Mouse (Mus musculus) CH12.LX (cell line): ENCODE measurements around the gene 1110017D15Rik. TPM values are rescaled to one million over a fixed set of nuclear protein-coding genes. Genes with fewer than 3 reads are reported as not detected.

Experiments used
- DNase-seq: peaks from one replicate; pipeline ENCODE4 v3.0.0-alpha.2; 2013; ENCODE audit errors: extremely low read depth
- H3K27ac ChIP-seq: 2 replicates; pipeline ENCODE4 v1.5.1; 2012; ENCODE audit warnings: low read depth, mild to moderate bottlenecking, control low read depth, moderate library complexity; ENCODE audit not compliant: insufficient read depth
- H3K27me3 ChIP-seq: replicated peaks from 2 replicates; pipeline ENCODE3; 2012; ENCODE audit warnings: inconsistent platforms
- H3K36me3 ChIP-seq, 2 experiments: replicated peaks in 1 of 2; 2 replicates each; pipeline versions ENCODE3 to v1.6.1; 2012; ENCODE audit warnings: inconsistent platforms in 1 of 2, low read length in 1 of 2, mild to moderate bottlenecking in 1 of 2, mixed read lengths in 1 of 2, moderate library complexity in 1 of 2; ENCODE audit not compliant: control insufficient read depth in 1 of 2, insufficient read depth in 1 of 2
- H3K4me1 ChIP-seq, 2 experiments: 2 replicates each; pipeline ENCODE4 v1.6.1; 2012; ENCODE audit warnings: inconsistent platforms in 1 of 2, moderate library complexity in 1 of 2; ENCODE audit not compliant: insufficient read depth in 2 of 2, control insufficient read depth in 1 of 2
- H3K4me2 ChIP-seq: 2 replicates; pipeline ENCODE4 v1.6.1; 2012; ENCODE audit warnings: low read depth, mild to moderate bottlenecking, control low read depth; ENCODE audit not compliant: poor library complexity, insufficient read depth, severe bottlenecking
- H3K4me3 ChIP-seq, 3 experiments: fragments of 150-350 bp in 1 of 3; sonication (generic) in 1 of 3; replicated peaks in 1 of 3; 2 replicates each; pipeline versions ENCODE3 to v1.5.1; 2011 to 2012; ENCODE audit warnings: low read depth in 2 of 3, low read length in 2 of 3, mild to moderate bottlenecking in 2 of 3, moderate library complexity in 2 of 3, control low read depth in 1 of 3, improper control_type of control experiment in 1 of 3, inconsistent platforms in 1 of 3, mixed read lengths in 1 of 3; ENCODE audit not compliant: poor library complexity in 1 of 3
- H3K79me2 ChIP-seq: replicated peaks from 2 replicates; pipeline ENCODE4 v1.6.1; 2012; ENCODE audit warnings: mild to moderate bottlenecking, moderate library complexity; ENCODE audit not compliant: control insufficient read depth, poor library complexity, insufficient read depth, severe bottlenecking; ENCODE audit errors: extremely low read depth
- H3K9ac ChIP-seq: 2 replicates; pipeline ENCODE4 v1.6.1; 2012; ENCODE audit warnings: low read depth, mild to moderate bottlenecking, control low read depth, moderate library complexity; ENCODE audit not compliant: insufficient read depth
- H3K9me3 ChIP-seq: replicated peaks from 2 replicates; pipeline ENCODE3; 2012; ENCODE audit warnings: low read length, inconsistent platforms, mixed read lengths
- CHD1 ChIP-seq: IDR thresholded peaks from 2 replicates; pipeline ENCODE4 v1.6.1; 2012; ENCODE audit warnings: low read depth, low read length, improper control_type of control experiment, inconsistent platforms
- CHD2 ChIP-seq: IDR thresholded peaks from 2 replicates; pipeline ENCODE4 v1.6.1; 2011; ENCODE audit warnings: low read length, improper control_type of control experiment
- CTCF ChIP-seq, 2 experiments: IDR thresholded peaks in 1 of 2; conservative IDR thresholded peaks in 1 of 2; 2 replicates each; pipeline ENCODE4 v1.5.1; 2011 to 2012; ENCODE audit warnings: low read depth in 2 of 2, low read length in 2 of 2, improper control_type of control experiment in 1 of 2, inconsistent platforms in 1 of 2, mild to moderate bottlenecking in 1 of 2, moderate library complexity in 1 of 2
- E2F4 ChIP-seq: IDR thresholded peaks from 2 replicates; pipeline ENCODE4 v1.6.1; 2011; ENCODE audit warnings: low read depth, low read length, improper control_type of control experiment; ENCODE audit not compliant: insufficient replicate concordance
- ELF1 ChIP-seq: IDR thresholded peaks from 2 replicates; pipeline ENCODE4 v1.6.1; 2014; ENCODE audit warnings: low read depth, mild to moderate bottlenecking, inconsistent platforms, low read length, improper control_type of control experiment
- EP300 ChIP-seq: IDR thresholded peaks from 2 replicates; pipeline ENCODE4 v1.6.1; 2011; ENCODE audit warnings: low read length, improper control_type of control experiment
- ETS1 ChIP-seq: conservative IDR thresholded peaks from 2 replicates; pipeline ENCODE4 v1.6.1; 2012; ENCODE audit warnings: low read depth, mild to moderate bottlenecking, inconsistent platforms, low read length, improper control_type of control experiment, moderate library complexity
- GABPA ChIP-seq: IDR thresholded peaks from 2 replicates; pipeline ENCODE4 v1.6.1; 2012; ENCODE audit warnings: low read depth, low read length, improper control_type of control experiment, inconsistent platforms; ENCODE audit not compliant: insufficient replicate concordance
- HCFC1 ChIP-seq: IDR thresholded peaks from 2 replicates; pipeline ENCODE4 v1.6.1; 2012; ENCODE audit warnings: low read depth, mild to moderate bottlenecking, inconsistent platforms, low read length, improper control_type of control experiment
- IRF4 ChIP-seq: IDR thresholded peaks from 2 replicates; pipeline ENCODE4 v1.6.1; 2014; ENCODE audit warnings: low read depth, mild to moderate bottlenecking, inconsistent platforms, low read length, improper control_type of control experiment
- JUN ChIP-seq: IDR thresholded peaks from 2 replicates; pipeline ENCODE4 v1.6.1; 2011; ENCODE audit warnings: low read depth, mild to moderate bottlenecking, low read length, improper control_type of control experiment, moderate library complexity; ENCODE audit not compliant: insufficient read depth
- JUND ChIP-seq: conservative IDR thresholded peaks from 2 replicates; pipeline ENCODE4 v1.6.1; 2011; ENCODE audit warnings: low read depth, low read length, improper control_type of control experiment
- KAT2A ChIP-seq: IDR thresholded peaks from 2 replicates; pipeline ENCODE4 v1.6.1; 2012; ENCODE audit warnings: low read length, improper control_type of control experiment, inconsistent platforms; ENCODE audit not compliant: insufficient replicate concordance
- MAFK ChIP-seq: IDR thresholded peaks from 2 replicates; pipeline ENCODE4 v1.6.1; 2011; ENCODE audit warnings: low read length, improper control_type of control experiment; ENCODE audit not compliant: insufficient replicate concordance
- MAX ChIP-seq: IDR thresholded peaks from 2 replicates; pipeline ENCODE4 v1.6.1; 2011; ENCODE audit warnings: low read length, improper control_type of control experiment
- MAZ ChIP-seq: IDR thresholded peaks from 2 replicates; pipeline ENCODE4 v1.6.1; 2012; ENCODE audit warnings: low read depth, mild to moderate bottlenecking, inconsistent platforms, low read length, improper control_type of control experiment, moderate library complexity
- MYC ChIP-seq: IDR thresholded peaks from 2 replicates; pipeline ENCODE4 v1.6.1; 2011; ENCODE audit warnings: low read depth, mild to moderate bottlenecking, improper control_type of control experiment, low read length
- NRF1 ChIP-seq: IDR thresholded peaks from 2 replicates; pipeline ENCODE4 v1.6.1; 2014; ENCODE audit warnings: low read depth, mild to moderate bottlenecking, inconsistent platforms, low read length, improper control_type of control experiment, moderate library complexity
- POLR2AphosphoS2 ChIP-seq: IDR thresholded peaks from 2 replicates; pipeline ENCODE4 v1.6.1; 2011; ENCODE audit warnings: low read depth, low read length, improper control_type of control experiment
- RAD21 ChIP-seq: IDR thresholded peaks from 2 replicates; pipeline ENCODE4 v1.6.1; 2011; ENCODE audit warnings: low read depth, mild to moderate bottlenecking, low read length, improper control_type of control experiment, moderate library complexity
- SMC3 ChIP-seq: IDR thresholded peaks from 2 replicates; pipeline ENCODE4 v1.6.1; 2011; ENCODE audit warnings: low read depth, low read length, improper control_type of control experiment
- TBP ChIP-seq: conservative IDR thresholded peaks from 2 replicates; pipeline ENCODE4 v1.6.1; 2011; ENCODE audit warnings: low read depth, low read length, improper control_type of control experiment
- TCF12 ChIP-seq: IDR thresholded peaks from 2 replicates; pipeline ENCODE4 v1.6.1; 2014; ENCODE audit warnings: low read depth, mild to moderate bottlenecking, inconsistent platforms, low read length, improper control_type of control experiment
- USF1 ChIP-seq: IDR thresholded peaks from 2 replicates; pipeline ENCODE4 v1.6.1; 2014; ENCODE audit warnings: low read depth, mild to moderate bottlenecking, inconsistent platforms, low read length, improper control_type of control experiment
- USF2 ChIP-seq: conservative IDR thresholded peaks from 2 replicates; pipeline ENCODE4 v1.6.1; 2011; ENCODE audit warnings: low read depth, low read length, improper control_type of control experiment
- ZC3H11A ChIP-seq: IDR thresholded peaks from 2 replicates; pipeline ENCODE4 v1.6.1; 2012; ENCODE audit warnings: low read depth, mild to moderate bottlenecking, inconsistent platforms, low read length, improper control_type of control experiment
- ZKSCAN1 ChIP-seq: IDR thresholded peaks from 2 replicates; pipeline ENCODE4 v1.6.1; 2012; ENCODE audit warnings: low read depth, inconsistent platforms, low read length, improper control_type of control experiment, borderline replicate concordance
- ZNF384 ChIP-seq: IDR thresholded peaks from 2 replicates; pipeline ENCODE4 v1.6.1; 2012; ENCODE audit warnings: low read depth, low read length, improper control_type of control experiment, inconsistent platforms
- dilution Hi-C: fragments of 300-500 bp; cut with MboI; formaldehyde crosslinking; loops from 2 replicates; pipeline ENCODE4 v1.14.3; 2020; ENCODE audit warnings: low sequenced_read_pairs; ENCODE audit not compliant: extremely low pct_unique_long_range_greater_than_20kb, extremely low pct_ligation_motif_present
- in situ Hi-C: fragments of 300-500 bp; cut with MboI; formaldehyde crosslinking; loops from 3 replicates; pipeline ENCODE4 v1.14.3; 2019; ENCODE audit warnings: low sequenced_read_pairs, low pct_ligation_motif_present, low pct_unique_long_range_greater_than_20kb, mixed read lengths
- polyA plus RNA-seq: library from polyadenylated mRNA; unstranded; fragments of >175 nt; gene quantifications from 2 replicates; pipeline ENCODE4 v1.2.1, GENCODE M21; 2012; ENCODE audit warnings: low read depth; ENCODE audit not compliant: insufficient read length
- total RNA-seq, 2 experiments: library from RNA; depleted of rRNA; stranded (reverse); fragments of 300-350 nt in 1 of 2; fragments of >200 nt in 1 of 2; gene quantifications; 2 replicates each; pipeline ENCODE4 v1.2.3; 2012 to 2014

The 1110017D15Rik gene
- total and polyA plus RNA-seq, 3 experiments = not detected

- TF ChIP-seq GABPA (no peak), EP300 (no peak), POLR2AphosphoS2 (no peak), USF2 (no peak)
These were observed 38.0 kb upstream of the 1110017D15Rik start (continued) for GRCm38 (mm10) chr4:41554994-41555663.

DNA sequence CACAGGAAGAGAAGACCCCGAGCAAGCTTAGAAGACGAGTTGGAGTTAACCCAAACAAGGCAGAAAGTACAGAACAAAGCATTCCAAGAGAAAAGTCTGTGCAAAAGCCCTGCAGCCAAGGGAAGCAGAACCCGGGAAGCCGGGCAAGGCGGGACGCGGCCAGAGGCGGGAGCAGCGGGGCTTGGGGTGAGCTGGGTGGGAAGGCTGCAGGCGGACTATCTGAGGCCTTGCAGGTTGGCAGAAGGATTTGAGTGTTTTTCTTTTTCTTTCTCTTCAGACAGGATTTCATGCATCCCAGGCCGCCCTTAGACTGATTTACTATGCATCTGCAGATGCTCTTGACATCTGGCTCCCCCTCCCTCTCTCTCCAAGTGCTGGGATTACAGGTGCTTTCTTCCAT, 36.0 kb upstream of the 1110017D15Rik start:
- dilution Hi-C loops (no loop called here), in situ Hi-C loops (no loop called here)
- no peaks in the 10 kb centered on the region for H3K36me3 ChIP-seq
- H3K4me3 ChIP-seq = no peak overlapping the region
- TF ChIP-seq SMC3 (no peak), NRF1 (no peak)
- H3K4me1 ChIP-seq = peaks cover 0 to 10% of the 10 kb centered on the region in 2 experiments; a peak in 2 of 4 replicates
- DNase-seq = no peak
- H3K9me3 ChIP-seq = no peaks in the 10 kb centered on the region
- no peaks in the 10 kb centered on the region for H3K79me2 ChIP-seq
- H3K4me2 ChIP-seq = no peak overlapping the region
- H3K27me3 ChIP-seq = peaks cover 2% of the 10 kb centered on the region
- no peak overlapping the region for H3K9ac ChIP-seq
- no peak overlapping the region for H3K27ac ChIP-seq

DNA sequence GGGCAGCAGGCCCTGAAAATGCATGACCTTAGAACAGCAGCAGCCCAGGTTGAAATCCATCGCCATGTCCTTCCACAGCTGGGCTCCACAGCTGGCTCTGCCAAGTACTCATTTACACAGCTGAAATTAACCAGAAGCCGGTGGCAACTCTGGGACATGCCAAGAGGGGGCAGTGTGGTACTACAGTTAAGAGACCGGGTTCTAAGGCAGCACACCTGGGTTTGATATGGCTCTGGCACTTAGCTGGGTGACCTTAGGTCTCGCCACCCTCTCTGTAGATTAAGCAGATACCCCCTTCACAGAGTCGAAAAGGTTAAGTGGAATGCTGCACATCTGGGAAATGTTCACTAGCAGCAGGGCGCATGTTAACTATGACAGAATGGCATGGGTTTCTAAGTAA, 35.4 kb upstream of the 1110017D15Rik start:
- Histone ChIP-seq H3K27ac (no peak overlapping the region), H3K9ac (no peak overlapping the region), H3K4me3 (no peak overlapping the region), H3K4me1 (peaks cover 0 to 10% of the 10 kb centered on the region in 2 experiments; a peak in 2 of 4 replicates), H3K4me2 (no peak overlapping the region), H3K9me3 (no peaks in the 10 kb centered on the region), H3K27me3 (peaks cover 2% of the 10 kb centered on the region), H3K36me3 (no peaks in the 10 kb centered on the region), H3K79me2 (no peaks in the 10 kb centered on the region)
- in situ Hi-C loops (no loop called here), dilution Hi-C loops (no loop called here)
- TF ChIP-seq KAT2A (no peak), SMC3 (peak; percentile 86), GABPA (no peak), MAX (no peak), MAZ (no peak), RAD21 (peak; percentile 93), USF2 (no peak), ELF1 (no peak), USF1 (no peak), MYC (no peak), ZKSCAN1 (no peak), POLR2AphosphoS2 (no peak), CTCF (conservative IDR thresholded peaks at IDR 0.05 in 1 of 2, IDR thresholded peaks at IDR 0.05 in 1 of 2; ENCODE audit: low read depth in 2 of 2, low read length in 2 of 2) (peak; percentile 36 to 93; a peak in 3 of 4 replicates), ETS1 (no peak), HCFC1 (no peak), JUND (0 out of 2 replicates have a peak, but pooled peaks have one; percentile 13), ZC3H11A (peak; percentile 55), ZNF384 (no peak), CHD2 (no peak), CHD1 (no peak), E2F4 (no peak), IRF4 (peak; percentile 35; the same call in 1 of the 2 replicates), TCF12 (0 out of 2 replicates have a peak, but pooled peaks have one; percentile 21), MAFK (no peak), EP300 (no peak), JUN (no peak), TBP (no peak)
- DNase-seq = peak; percentile 67
